Mouse (Mus musculus) hindbrain, embryonic 11.5 days (tissue): ENCODE data around the gene Gas2l3. TPM values are rescaled to one million over a fixed set of nuclear protein-coding genes. Genes with fewer than 3 reads are reported as not detected.

ENCODE experiments used
- ATAC-seq: fragments of 200-750 bp; cut with Nextera tagmentation; 2 replicates; pipeline ENCODE4 v1.8.0; 2017; ENCODE audit warnings: mild to moderate bottlenecking, moderate TSS enrichment, moderate library complexity; ENCODE audit not compliant: low FRiP score
- DNase-seq: peaks from one replicate; pipeline ENCODE4 v3.0.0-alpha.2; 2015; ENCODE audit warnings: low spot score
- H3K27ac ChIP-seq: fragments of 300-500 bp; sonication (generic); 2 replicates; pipeline ENCODE4 v1.5.1; 2014; ENCODE audit warnings: mild to moderate bottlenecking, low read depth, low read length
- H3K27me3 ChIP-seq: fragments of 300-500 bp; sonication (generic); 2 replicates; pipeline ENCODE4 v1.6.1; 2014; ENCODE audit warnings: mild to moderate bottlenecking, low read length, moderate library complexity, mixed read lengths; ENCODE audit not compliant: control insufficient read depth, insufficient read depth
- H3K36me3 ChIP-seq: fragments of 300-500 bp; sonication (generic); 2 replicates; pipeline ENCODE4 v1.6.1; 2014; ENCODE audit warnings: mild to moderate bottlenecking, low read length, moderate library complexity, mixed read lengths; ENCODE audit not compliant: control insufficient read depth, insufficient read depth
- H3K4me1 ChIP-seq: fragments of 300-500 bp; sonication (generic); replicated peaks from 2 replicates; pipeline ENCODE4 v1.6.1; 2014; ENCODE audit warnings: low read length, mixed read lengths; ENCODE audit not compliant: control insufficient read depth, insufficient read depth
- H3K4me2 ChIP-seq: fragments of 300-500 bp; sonication (generic); replicated peaks from 2 replicates; pipeline ENCODE4 v1.6.1; 2014; ENCODE audit warnings: mild to moderate bottlenecking, low read depth, low read length
- H3K4me3 ChIP-seq: fragments of 300-500 bp; sonication (generic); 2 replicates; pipeline ENCODE4 v1.5.1; 2014; ENCODE audit warnings: low read depth, low read length
- H3K9ac ChIP-seq: fragments of 300-500 bp; sonication (generic); 2 replicates; pipeline ENCODE4 v1.6.1; 2014; ENCODE audit warnings: low read depth, low read length
- H3K9me3 ChIP-seq: fragments of 300-500 bp; sonication (generic); 2 replicates; pipeline ENCODE4 v1.6.1; 2016; ENCODE audit warnings: low read length; ENCODE audit not compliant: control insufficient read depth
- WGBS: fragments of 180-500 bp; shearing (Covaris S2); extraction: QIAGEN DNeasy Blood & Tissue Kit; methylation state at CpG from one replicate; pipeline ENCODE4 v1.1.7; 2014; 5-methylcytosine and 5-hydroxymethylcytosine counted together
- polyA plus RNA-seq: library from polyadenylated mRNA; unstranded; fragments of >200 nt; fragmentation: Nextera tagmentation; extraction: Ambion mirVana; gene quantifications from 2 replicates; pipeline ENCODE4 v1.2.1, GENCODE M21; 2014

Gas2l3 gene
- polyA plus RNA-seq, 1 experiment from 2014 or later: 10.3 TPM

GRCm38 (mm10) chr10:89482142-89482681 is 38.4 kb upstream of the Gas2l3 start:
- no peaks in the 10 kb centered on the region for H3K4me1 ChIP-seq
- no peaks in the 10 kb centered on the region for H3K9me3 ChIP-seq
- ATAC-seq (peak; percentile 63), DNase-seq (peak; percentile 51)
- H3K27ac ChIP-seq: peak overlapping the region; percentile 39; the same call in 1 of the 2 replicates
- H3K36me3 ChIP-seq: no peaks in the 10 kb centered on the region
- H3K27me3 ChIP-seq: no peaks in the 10 kb centered on the region
- 27% methylated on average over 10 of the region's 10 CpGs for WGBS
- H3K9ac ChIP-seq: no peak overlapping the region; the same call in 1 of the 2 replicates
- H3K4me3 ChIP-seq: no peak overlapping the region
- H3K4me2 ChIP-seq: peak overlapping the region; percentile 8; the same call in 1 of the 2 replicates

DNA sequence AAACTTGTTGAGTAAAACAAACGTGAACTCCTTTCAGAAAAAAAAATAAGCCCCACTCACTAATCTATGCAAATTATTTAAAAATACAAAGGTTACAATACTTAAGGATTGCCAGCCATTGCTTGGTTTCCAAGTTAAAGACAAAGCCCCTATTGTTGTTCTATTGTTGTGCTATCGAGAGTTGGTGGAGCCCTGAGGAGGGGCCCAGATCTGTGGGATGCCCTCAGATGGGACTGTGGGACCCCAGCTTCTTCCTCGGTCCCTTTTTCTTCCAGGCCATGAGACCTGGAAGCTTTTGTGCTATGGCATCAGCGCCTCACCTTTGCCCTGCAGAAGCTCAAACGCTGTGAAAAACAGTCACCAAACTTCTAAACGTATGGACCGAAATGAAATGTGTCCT is 37.9 kb upstream of the Gas2l3 start:
- Histone ChIP-seq H3K36me3 (no peaks in the 10 kb centered on the region), H3K9ac (no peak overlapping the region), H3K4me2 (peak overlapping the region; percentile 8; the same call in 1 of the 2 replicates), H3K4me1 (no peaks in the 10 kb centered on the region), H3K27ac (no peak overlapping the region), H3K27me3 (no peaks in the 10 kb centered on the region), H3K4me3 (no peak overlapping the region), H3K9me3 (no peaks in the 10 kb centered on the region)
- WGBS: 22% methylated on average over 7 of the region's 7 CpGs
- peak; percentile 35 for DNase-seq
- peak; percentile 56; the same call in 1 of the 2 replicates for ATAC-seq

GRCm38 (mm10) chr10:89478766-89479165 is 35.0 kb upstream of the Gas2l3 start:
- Histone ChIP-seq H3K9me3 (no peaks in the 10 kb centered on the region), H3K4me2 (no peak overlapping the region), H3K4me1 (no peaks in the 10 kb centered on the region), H3K36me3 (no peaks in the 10 kb centered on the region), H3K27ac (no peak overlapping the region), H3K9ac (no peak overlapping the region), H3K27me3 (no peaks in the 10 kb centered on the region), H3K4me3 (no peak overlapping the region)
- WGBS: 90% methylated on average over 8 of the region's 8 CpGs
- ATAC-seq: no peak
- DNase-seq: no peak

DNA sequence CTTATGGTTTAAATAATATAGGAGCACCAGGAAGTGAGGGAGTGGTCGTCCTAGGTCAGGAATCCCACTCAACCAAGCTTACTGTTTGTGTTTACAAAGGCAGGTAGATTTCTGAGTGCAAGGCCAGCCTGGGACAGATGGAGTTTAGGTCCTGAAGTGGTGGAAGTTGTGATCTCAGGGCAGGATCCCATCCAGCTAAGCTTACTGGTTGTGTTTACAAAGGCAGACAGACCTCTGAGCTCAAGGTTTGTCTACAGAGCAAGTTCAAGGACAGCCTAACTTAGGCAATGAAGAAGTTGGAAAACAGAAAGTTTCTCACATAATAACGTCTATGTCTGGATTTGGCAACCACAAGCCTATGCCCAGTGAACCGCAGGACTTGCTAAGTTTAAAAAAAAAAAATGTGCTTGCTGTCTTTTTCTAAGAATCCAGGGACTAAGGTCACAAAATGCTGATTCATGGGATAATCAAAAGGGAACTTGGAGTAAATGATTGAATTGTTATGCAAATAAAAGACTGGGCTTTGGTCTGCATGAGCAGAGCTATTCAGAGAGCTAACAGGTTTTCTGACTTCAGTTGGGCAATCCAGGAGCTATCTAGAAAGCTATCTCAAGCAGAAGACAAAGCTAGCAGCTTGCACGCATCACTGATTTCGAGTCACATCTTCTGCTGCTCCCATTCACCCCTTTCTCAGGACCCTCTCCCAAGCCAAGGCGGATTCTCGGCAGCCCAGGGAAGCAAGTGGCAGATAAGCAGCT is 27.0 kb upstream of the Gas2l3 start:
- ATAC-seq (no peak), DNase-seq (no peak)
- Histone ChIP-seq H3K9ac (no peak overlapping the region), H3K27me3 (no peaks in the 10 kb centered on the region), H3K27ac (no peak overlapping the region), H3K36me3 (no peaks in the 10 kb centered on the region), H3K4me2 (no peak overlapping the region), H3K4me3 (no peak overlapping the region), H3K9me3 (no peaks in the 10 kb centered on the region), H3K4me1 (no peaks in the 10 kb centered on the region)
- WGBS: 55% methylated on average over 7 of the region's 7 CpGs

DNA sequence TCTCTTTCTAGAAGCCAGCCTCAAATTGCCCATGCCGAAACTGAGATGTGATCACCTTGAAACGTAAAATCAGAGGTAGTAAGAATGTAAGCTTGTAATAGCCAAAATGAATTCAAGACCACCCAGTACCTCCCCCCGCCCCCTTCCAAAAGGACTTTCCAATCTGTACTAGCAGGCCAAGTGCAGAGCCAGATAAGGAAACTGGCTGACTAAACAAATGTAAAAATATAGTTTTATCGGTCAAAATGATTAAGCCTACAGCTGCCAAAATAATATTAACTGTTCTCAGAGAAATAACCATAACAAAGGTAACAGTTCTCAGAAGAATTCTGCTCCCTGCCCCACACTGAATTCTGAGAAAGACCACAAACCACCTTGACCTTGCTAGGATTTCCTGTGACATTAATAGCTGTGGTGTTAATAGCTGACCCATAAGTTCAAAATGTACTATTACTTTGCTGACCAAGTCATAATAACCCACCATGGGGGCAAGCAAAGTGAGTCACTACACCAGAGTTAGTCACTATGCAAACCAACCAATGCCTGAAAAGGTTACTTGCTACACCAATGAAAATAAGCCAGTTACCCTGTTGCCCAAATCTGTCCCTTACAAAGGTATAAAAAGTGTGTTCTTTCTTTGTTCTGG is 21.1 kb upstream of the Gas2l3 start:
- WGBS: 88% methylated on average over 4 of the region's 4 CpGs
- no peak overlapping the region for H3K4me3 ChIP-seq
- no peak overlapping the region for H3K27ac ChIP-seq
- H3K4me1 ChIP-seq: no peaks in the 10 kb centered on the region
- no peak overlapping the region for H3K9ac ChIP-seq
- H3K27me3 ChIP-seq: no peaks in the 10 kb centered on the region; the same call in 1 of the 2 replicates
- DNase-seq: no peak
- no peaks in the 10 kb centered on the region for H3K36me3 ChIP-seq
- H3K9me3 ChIP-seq: no peaks in the 10 kb centered on the region
- no peak for ATAC-seq
- H3K4me2 ChIP-seq: no peak overlapping the region

- Histone ChIP-seq H3K36me3 (no peaks in the 10 kb centered on the region), H3K27ac (no peak overlapping the region), H3K9ac (no peak overlapping the region), H3K27me3 (no peaks in the 10 kb centered on the region; the same call in 1 of the 2 replicates), H3K9me3 (no peaks in the 10 kb centered on the region), H3K4me2 (no peak overlapping the region), H3K4me1 (no peaks in the 10 kb centered on the region), H3K4me3 (no peak overlapping the region)
- DNase-seq: no peak
- WGBS: 83% methylated on average over 11 of the region's 11 CpGs
- ATAC-seq: no peak
These were observed 19.1 kb upstream of the Gas2l3 start for GRCm38 (mm10) chr10:89462890-89463289.

DNA sequence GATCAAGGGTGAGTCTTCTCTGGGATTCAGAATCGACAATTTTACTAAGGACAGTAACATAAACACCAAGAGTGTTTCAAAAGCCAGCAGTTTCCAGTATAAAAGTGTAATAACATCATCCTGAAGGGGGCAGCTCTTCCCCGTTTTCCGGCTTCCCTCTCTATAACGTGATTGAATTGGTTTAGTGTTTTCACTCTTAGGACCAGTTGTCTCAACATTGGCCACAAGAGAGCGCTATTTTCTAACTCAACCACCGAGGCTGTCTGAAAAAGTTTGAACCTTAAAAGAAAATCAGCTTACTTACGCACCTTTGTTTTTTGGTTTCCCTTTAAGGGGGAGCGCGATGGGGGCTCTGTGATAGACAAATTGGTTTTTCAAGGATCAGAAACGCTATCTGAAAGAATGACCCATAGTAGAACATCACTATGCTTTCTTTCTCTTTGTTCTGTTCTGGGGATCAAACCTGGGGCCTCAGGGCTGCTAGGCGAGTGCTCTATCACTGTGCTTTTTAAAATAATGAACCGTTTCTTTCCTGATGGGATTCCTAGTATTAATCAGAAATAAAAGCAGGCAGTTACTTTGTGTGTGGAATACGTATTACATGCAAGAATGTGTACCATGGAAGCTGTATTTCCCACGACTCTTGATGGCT is 18.2 kb upstream of the Gas2l3 start:
- peak; percentile 54 for ATAC-seq
- Histone ChIP-seq H3K4me3 (no peak overlapping the region), H3K27ac (no peak overlapping the region), H3K9me3 (no peaks in the 10 kb centered on the region), H3K9ac (no peak overlapping the region), H3K4me2 (no peak overlapping the region), H3K4me1 (no peaks in the 10 kb centered on the region), H3K27me3 (no peaks in the 10 kb centered on the region; the same call in 1 of the 2 replicates), H3K36me3 (no peaks in the 10 kb centered on the region)
- peak; percentile 92 for DNase-seq
- WGBS: 23% methylated on average over 14 of the region's 14 CpGs

GRCm38 (mm10) chr10:89460972-89461371 is 17.2 kb upstream of the Gas2l3 start:
- Histone ChIP-seq H3K4me3 (no peak overlapping the region), H3K27me3 (no peaks in the 10 kb centered on the region; the same call in 1 of the 2 replicates), H3K9ac (no peak overlapping the region), H3K4me2 (no peak overlapping the region), H3K27ac (no peak overlapping the region), H3K36me3 (no peaks in the 10 kb centered on the region), H3K9me3 (no peaks in the 10 kb centered on the region), H3K4me1 (no peaks in the 10 kb centered on the region)
- WGBS: 80% methylated on average over 11 of the region's 11 CpGs
- DNase-seq (no peak), ATAC-seq (no peak)
